In genomic region chr11:102308979-102309378, GRCm38 (mm10) we compare ENCODE assay signal across 8 mouse cellular contexts. TPM values are rescaled to one million over a fixed set of nuclear protein-coding genes. Genes with fewer than 3 reads are reported as not detected.
DNase-seq lines count a peak whose midpoint lies in the region; ATAC-seq lines count a peak whose summit lies in the region.

No protein-coding gene starts in this region.

- no peaks in the 10 kb centered on the region for H3K27me3 ChIP-seq in intestine, embryonic 16.5 days (replicated peaks; ENCODE audit: control insufficient read depth, insufficient read depth, low read length)
- H3K27me3 ChIP-seq in midbrain, embryonic 10.5 days (ENCODE audit: low read depth, poor library complexity, severe bottlenecking): no peaks in the 10 kb centered on the region

- H3K4me3 ChIP-seq in intestine, embryonic 16.5 days (ENCODE audit: low read length): peak overlapping the region; percentile 55
- peak overlapping the region; percentile 52 for H3K4me3 ChIP-seq in midbrain, embryonic 10.5 days

- H3K27ac ChIP-seq in intestine, embryonic 16.5 days (ENCODE audit: low read length): peak overlapping the region; percentile 83
- H3K27ac ChIP-seq in midbrain, embryonic 10.5 days (replicated peaks): peak overlapping the region; percentile 69

- under 1% methylated on average over 27 of the region's 27 CpGs for whole genome bisulfite sequencing in intestine, embryonic 16.5 days
- WGBS in midbrain, embryonic 10.5 days: 1% methylated on average over 27 of the region's 27 CpGs

- DNase-seq in adrenal gland, postnatal 10 days: peak; percentile 99
- peak; percentile 98 for DNase-seq in embryo, embryonic 9.5 days (ENCODE audit: extremely low spot score)
- DNase-seq in gastrocnemius, postnatal 4 days (ENCODE audit: low spot score in 2 of 2): peak; percentile 97 to 98
- DNase-seq in left cerebral cortex, postnatal 36 days (ENCODE audit: low spot score in 2 of 2): peak; percentile 95 to 97
- DNase-seq in midbrain, embryonic 10.5 days (ENCODE audit: low spot score): peak; percentile 97
- DNase-seq in right cerebral cortex, postnatal 36 days (ENCODE audit: low spot score in 2 of 2): peak; percentile 95
- peak; percentile 96 to 97 for DNase-seq in urinary bladder, postnatal 4 days (ENCODE audit: low spot score in 2 of 2)

- peaks cover 29% of the 10 kb centered on the region for H3K36me3 ChIP-seq in intestine, embryonic 16.5 days (ENCODE audit: control insufficient read depth, insufficient read depth, low read length)
- H3K36me3 ChIP-seq in midbrain, embryonic 10.5 days: peaks cover 87% of the 10 kb centered on the region

- H3K9ac ChIP-seq in intestine, embryonic 16.5 days (ENCODE audit: low read depth, low read length): peak overlapping the region; percentile 65

- H3K9me3 ChIP-seq in intestine, embryonic 16.5 days (ENCODE audit: control insufficient read depth, low read length): no peaks in the 10 kb centered on the region
- H3K9me3 ChIP-seq in midbrain, embryonic 10.5 days (replicated peaks): no peaks in the 10 kb centered on the region

- H3K4me1 ChIP-seq in intestine, embryonic 16.5 days (ENCODE audit: control insufficient read depth, insufficient read depth, low read length): peaks cover 27% of the 10 kb centered on the region
- H3K4me1 ChIP-seq in midbrain, embryonic 10.5 days: peaks cover 34% of the 10 kb centered on the region

- ATAC-seq in intestine, embryonic 16.5 days: peak; percentile 95

- intact Hi-C loops in left cerebral cortex, postnatal 36 days (cut with DNase I): loop anchor here (2.0 kb wide), 2 partner anchors 98 to 122 kb away; partner anchors contain the start of genes Grn and Slc25a39

- H3K4me2 ChIP-seq in intestine, embryonic 16.5 days (ENCODE audit: low read depth, low read length): peak overlapping the region; percentile 78

RNA-seq across cellular contexts. Expression of gene Ubtf, which starts 10.6 kb away (rescaled TPM):
- total RNA-seq in adrenal gland, postnatal 10 days (2021): 100 to 1,000 TPM in 1 of 2 experiments, 10 to 100 TPM in 1; 96.3 to 100 TPM
- total RNA-seq in gastrocnemius, postnatal 4 days (2021): 10 to 100 TPM; 85.8 to 98.3 TPM
- polyA plus RNA-seq in intestine, embryonic 16.5 days (2015; fragmentation: Nextera tagmentation; extraction: Ambion mirVana): 65.5 and 66.0 TPM in 2 replicates
- 100 to 1,000 TPM; 114 to 125 TPM for total RNA-seq in left cerebral cortex, postnatal 36 days (2021)
- 89.6 and 90.3 TPM in 2 replicates for polyA plus RNA-seq in midbrain, embryonic 10.5 days (2016; fragmentation: Nextera tagmentation; extraction: Ambion mirVana)

RNA-seq across cellular contexts. Expression of gene Atxn7l3, which starts 12.5 kb away (rescaled TPM):
- total RNA-seq in adrenal gland, postnatal 10 days (2021): 10 to 100 TPM; 47.2 to 51.3 TPM
- total RNA-seq in gastrocnemius, postnatal 4 days (2021): 10 to 100 TPM; 40.3 to 40.9 TPM
- 8.8 and 9.0 TPM in 2 replicates for polyA plus RNA-seq in intestine, embryonic 16.5 days (2015; fragmentation: Nextera tagmentation; extraction: Ambion mirVana)
- total RNA-seq in left cerebral cortex, postnatal 36 days (2021): 100 to 1,000 TPM; 227 to 258 TPM
- polyA plus RNA-seq in midbrain, embryonic 10.5 days (2016; fragmentation: Nextera tagmentation; extraction: Ambion mirVana): 13.9 and 16.5 TPM in 2 replicates

RNA-seq across cellular contexts. Expression of gene Tmub2, which starts 24.2 kb away (rescaled TPM):
- total RNA-seq in adrenal gland, postnatal 10 days (2021): 10 to 100 TPM; 36.6 to 41.1 TPM
- 10 to 100 TPM; 25.9 to 26.3 TPM for total RNA-seq in gastrocnemius, postnatal 4 days (2021)
- polyA plus RNA-seq in intestine, embryonic 16.5 days (2015; fragmentation: Nextera tagmentation; extraction: Ambion mirVana): 52.0 and 54.3 TPM in 2 replicates
- total RNA-seq in left cerebral cortex, postnatal 36 days (2021): 10 to 100 TPM; 70.8 to 77.7 TPM
- 51.3 and 60.5 TPM in 2 replicates for polyA plus RNA-seq in midbrain, embryonic 10.5 days (2016; fragmentation: Nextera tagmentation; extraction: Ambion mirVana)

RNA-seq across cellular contexts. Expression of gene Asb16, which starts 40.4 kb away (rescaled TPM):
- total RNA-seq in adrenal gland, postnatal 10 days (2021): 1 to 10 TPM; 1.1 to 2.6 TPM
- 10 to 100 TPM; 25.7 to 31.1 TPM for total RNA-seq in gastrocnemius, postnatal 4 days (2021)
- 0.05 TPM in 2 replicates for polyA plus RNA-seq in intestine, embryonic 16.5 days (2015; fragmentation: Nextera tagmentation; extraction: Ambion mirVana)
- total RNA-seq in left cerebral cortex, postnatal 36 days (2021): 1 to 10 TPM; 1.2 to 1.7 TPM
- polyA plus RNA-seq in midbrain, embryonic 10.5 days (2016; fragmentation: Nextera tagmentation; extraction: Ambion mirVana): 0.05 TPM in 1 of 2 replicates, not detected in the other

RNA-seq across cellular contexts. Expression of gene Slc4a1, which starts 57.0 kb away (rescaled TPM):
- total RNA-seq in adrenal gland, postnatal 10 days (2021): 10 to 100 TPM; 26.6 to 64.2 TPM
- total RNA-seq in gastrocnemius, postnatal 4 days (2021): 1 to 10 TPM; 2.5 to 7.2 TPM
- 11.2 and 19.3 TPM in 2 replicates for polyA plus RNA-seq in intestine, embryonic 16.5 days (2015; fragmentation: Nextera tagmentation; extraction: Ambion mirVana)
- under 1 TPM; 0.39 to 0.50 TPM for total RNA-seq in left cerebral cortex, postnatal 36 days (2021)
- 33.8 and 33.9 TPM in 2 replicates for polyA plus RNA-seq in midbrain, embryonic 10.5 days (2016; fragmentation: Nextera tagmentation; extraction: Ambion mirVana)

Comparison
In these comparisons a context has a peak if more than half of its experiments do, and no peak if none do; other contexts are left out.
1. Peak in every context shown above with its lines: DNase-seq, ATAC-seq, H3K4me3 ChIP-seq and H3K27ac ChIP-seq.
2. RNA of gene Atxn7l3, which starts 12.5 kb away (total RNA-seq): 227 to 258 TPM in left cerebral cortex, postnatal 36 days; 47.2 to 51.3 TPM in adrenal gland, postnatal 10 days and 40.3 to 40.9 TPM in gastrocnemius, postnatal 4 days; every median in the first group is over 4 times any median in the second.